Mouse (Mus musculus): ENCODE measurements around the gene Il17rc. TPM values are rescaled to one million over a fixed set of nuclear protein-coding genes. Genes with fewer than 3 reads are reported as not detected.

Gene Il17rc
- total RNA-seq, 2 experiments from 2014 or later: 3.8 to 4.9 TPM

Small RNA genes lying within 50 kb of the gene (microRNA-seq; reads per million reads assigned to microRNA genes)
- gene Gm23365: not detected
- not detected for gene Gm24387

Other genes starting within 250 kb of the Il17rc start
- 10 to 100 TPM; 12.5 to 14.2 TPM for gene Mtmr14, start 233.6 kb upstream of the Il17rc start, total RNA-seq (2021)
- under 1 TPM in 1 of 2 experiments, not detected in 1; 0.26 TPM for gene Cpne9, start 189.1 kb upstream of the Il17rc start, total RNA-seq (2021)
- 1 to 10 TPM; 9.7 to 9.8 TPM for gene Brpf1, start 164.3 kb upstream of the Il17rc start, total RNA-seq (2021)
- 1 to 10 TPM; 5.6 to 5.8 TPM for gene Ogg1, start 144.5 kb upstream of the Il17rc start, total RNA-seq (2021)
- gene Camk1, start 127.4 kb upstream of the Il17rc start, total RNA-seq (2021): 10 to 100 TPM; 39.0 to 42.9 TPM
- gene Tada3, start 93.5 kb upstream of the Il17rc start, total RNA-seq (2021): 10 to 100 TPM; 14.6 to 15.3 TPM
- 10 to 100 TPM; 50.8 to 52.6 TPM for gene Arpc4, start 93.3 kb upstream of the Il17rc start, total RNA-seq (2021)
- gene Ttll3, start 82.2 kb upstream of the Il17rc start, total RNA-seq (2021): under 1 TPM; 0.52 to 0.82 TPM
- gene Rpusd3, start 52.1 kb upstream of the Il17rc start, total RNA-seq (2021): 10 to 100 TPM in 1 of 2 experiments, 1 to 10 TPM in 1; 9.2 to 11.1 TPM
- 10 to 100 TPM in 1 of 2 experiments, 1 to 10 TPM in 1; 9.9 to 17.2 TPM for gene Cidec, start 35.7 kb upstream of the Il17rc start, total RNA-seq (2021)
- gene Jagn1, start 28.9 kb upstream of the Il17rc start, total RNA-seq (2021): 10 to 100 TPM; 28.2 to 28.9 TPM
- under 1 TPM; 0.26 to 0.30 TPM for gene Il17re, start 12.9 kb upstream of the Il17rc start, total RNA-seq (2021)
- gene Creld1, start 11.9 kb downstream of the Il17rc start, total RNA-seq (2021): 10 to 100 TPM; 42.1 to 45.1 TPM
- under 1 TPM in 1 of 2 experiments, not detected in 1; 0.07 TPM for gene Prrt3, start 30.5 kb downstream of the Il17rc start, total RNA-seq (2021)
- 10 to 100 TPM; 53.8 to 59.1 TPM for gene Emc3, start 60.2 kb downstream of the Il17rc start, total RNA-seq (2021)
- gene Fancd2, start 60.3 kb downstream of the Il17rc start, total RNA-seq (2021): under 1 TPM; 0.09 to 0.32 TPM
- not detected for gene Fancd2os, start 129.3 kb downstream of the Il17rc start, total RNA-seq (2021)
- 10 to 100 TPM; 40.7 to 41.1 TPM for gene Brk1, start 133.3 kb downstream of the Il17rc start, total RNA-seq (2021)
- 1 to 10 TPM; 4.2 to 5.0 TPM for gene Vhl, start 152.5 kb downstream of the Il17rc start, total RNA-seq (2021)
- gene Irak2, start 167.0 kb downstream of the Il17rc start, total RNA-seq (2021): 1 to 10 TPM; 4.6 to 9.0 TPM
- 10 to 100 TPM; 38.0 to 47.5 TPM for gene Tatdn2, start 225.6 kb downstream of the Il17rc start, total RNA-seq (2021)
- not detected for gene Ghrl, start 248.5 kb downstream of the Il17rc start, total RNA-seq (2021)

Measured in gastrocnemius, adult 18-20 months (tissue).